Mouse (Mus musculus): Measurements from ENCODE around the gene Gm20388.

- TF ChIP-seq GATA1 (IDR thresholded peaks at IDR 0.05; ENCODE audit: borderline replicate concordance, low read length) (no peak), CTCF (IDR thresholded peaks at IDR 0.05; ENCODE audit: low read depth, low read length) (no peak), TAL1 (conservative IDR thresholded peaks at IDR 0.05; ENCODE audit: low read depth, low read length) (no peak)
These were observed 3332.4 kb downstream of the Gm20388 start for GRCm38 (mm10) chr8:123243053-123243452.

All from G1E (cell line).